Mouse (Mus musculus) macrophage (primary cell): ENCODE results near the gene Troap. TPM values are rescaled to one million over a fixed set of nuclear protein-coding genes. Genes with fewer than 3 reads are reported as not detected.
A peak's percentile ranks its signal among the peaks of the same experiment; 100 is the strongest.

Experiments
- H3K27ac ChIP-seq: fragments of 350-480 bp; formaldehyde crosslinking; 2 replicates; pipeline ENCODE4 v1.9.0; 2021
- H3K36me3 ChIP-seq: fragments of 350-480 bp; formaldehyde crosslinking; 2 replicates; pipeline ENCODE4 v1.9.0; 2021; ENCODE audit errors: inconsistent target
- H3K4me3 ChIP-seq: fragments of 350-480 bp; formaldehyde crosslinking; 2 replicates; pipeline ENCODE4 v1.9.0; 2021; ENCODE audit errors: inconsistent target
- H3K79me2 ChIP-seq: fragments of 350-480 bp; formaldehyde crosslinking; 2 replicates; pipeline ENCODE4 v1.9.0; 2021; ENCODE audit errors: inconsistent target
- WGBS: methylation state at CpG from one replicate; pipeline ENCODE4 v1.1.7; 2026; ENCODE audit warnings: inconsistent platforms; ENCODE audit not compliant: missing documents; 5-methylcytosine and 5-hydroxymethylcytosine counted together
- polyA plus RNA-seq: library from polyadenylated mRNA; stranded (reverse); fragments of 250-400 nt; gene quantifications from 3 replicates; pipeline ENCODE4 v1.2.4, GENCODE M21; 2018; ENCODE audit warnings: inconsistent platforms

The Troap gene
- polyA plus RNA-seq, 1 experiment from 2014 or later, result 2.4 TPM

- H3K27ac ChIP-seq, result no peak overlapping the region
Measured at GRCm38 (mm10) chr15:99105238-99105637, 30.9 kb downstream of the Troap start.

DNA sequence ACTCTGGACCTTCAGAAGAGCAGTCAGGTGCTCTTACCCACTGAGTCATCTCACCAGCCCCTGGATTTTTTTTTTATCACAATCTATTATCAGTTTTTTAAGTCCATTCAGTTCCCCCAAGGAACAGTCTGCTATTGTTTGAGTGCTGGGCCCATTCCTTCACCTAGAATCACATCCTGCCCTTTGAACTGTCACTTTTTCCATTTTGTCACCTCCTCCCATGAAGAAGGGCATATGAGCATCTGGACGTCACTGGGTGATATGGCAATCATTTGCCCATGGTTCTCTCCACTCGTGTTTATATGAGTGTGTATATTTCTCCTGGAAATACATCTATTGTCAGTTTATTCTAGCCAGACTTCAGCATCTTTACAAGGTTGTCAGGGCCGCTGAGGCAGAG, 33.5 kb downstream of the Troap start:
- 89% methylated on average over 3 of the region's 3 CpGs for WGBS
- Histone ChIP-seq H3K79me2 (no peaks in the 10 kb centered on the region), H3K36me3 (no peaks in the 10 kb centered on the region)

More at GRCm38 (mm10) chr15:99105238-99105637, 30.9 kb downstream of the Troap start:
- Histone ChIP-seq H3K79me2 (no peaks in the 10 kb centered on the region), H3K4me3 (no peak overlapping the region), H3K36me3 (no peaks in the 10 kb centered on the region)
- WGBS, result 39% methylated on average over 7 of the region's 7 CpGs

DNA sequence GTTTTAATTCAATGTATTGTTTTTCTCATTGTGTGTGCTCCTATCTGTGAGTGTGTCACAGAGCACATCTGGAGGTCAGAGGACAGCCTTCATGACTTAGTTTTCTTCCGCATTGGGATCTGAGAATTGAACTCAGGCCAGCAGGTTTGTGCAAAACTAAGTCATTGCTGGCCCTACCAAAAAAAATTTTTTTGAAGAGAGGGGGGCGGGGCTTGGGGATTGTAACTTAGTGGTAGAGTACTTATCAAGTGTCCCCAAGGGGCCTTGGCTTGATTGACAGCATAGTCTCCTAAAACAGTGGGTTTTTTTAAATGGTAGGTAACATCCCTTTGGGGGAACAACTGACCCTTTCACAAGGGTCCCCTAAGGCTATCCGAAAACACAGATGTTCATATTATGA, 36.8 kb downstream of the Troap start:
- no peak overlapping the region for H3K27ac ChIP-seq
- 84% methylated on average over 3 of the region's 3 CpGs for WGBS
- no peaks in the 10 kb centered on the region for H3K36me3 ChIP-seq
- no peak overlapping the region for H3K4me3 ChIP-seq
- no peaks in the 10 kb centered on the region for H3K79me2 ChIP-seq

More for the DNA sequence above, 33.5 kb downstream of the Troap start:
- Histone ChIP-seq H3K4me3 (no peak overlapping the region), H3K27ac (no peak overlapping the region)

GRCm38 (mm10) chr15:99111809-99112208, 37.4 kb downstream of the Troap start:
- Histone ChIP-seq H3K36me3 (no peaks in the 10 kb centered on the region), H3K79me2 (no peaks in the 10 kb centered on the region), H3K4me3 (no peak overlapping the region), H3K27ac (no peak overlapping the region)
- WGBS, result 79% methylated on average over 4 of the region's 4 CpGs

GRCm38 (mm10) chr15:99112843-99113395, 38.5 kb downstream of the Troap start:
- Histone ChIP-seq H3K79me2 (no peaks in the 10 kb centered on the region), H3K4me3 (no peak overlapping the region), H3K36me3 (no peaks in the 10 kb centered on the region), H3K27ac (no peak overlapping the region)
- WGBS, result 76% methylated on average over 10 of the region's 11 CpGs

DNA sequence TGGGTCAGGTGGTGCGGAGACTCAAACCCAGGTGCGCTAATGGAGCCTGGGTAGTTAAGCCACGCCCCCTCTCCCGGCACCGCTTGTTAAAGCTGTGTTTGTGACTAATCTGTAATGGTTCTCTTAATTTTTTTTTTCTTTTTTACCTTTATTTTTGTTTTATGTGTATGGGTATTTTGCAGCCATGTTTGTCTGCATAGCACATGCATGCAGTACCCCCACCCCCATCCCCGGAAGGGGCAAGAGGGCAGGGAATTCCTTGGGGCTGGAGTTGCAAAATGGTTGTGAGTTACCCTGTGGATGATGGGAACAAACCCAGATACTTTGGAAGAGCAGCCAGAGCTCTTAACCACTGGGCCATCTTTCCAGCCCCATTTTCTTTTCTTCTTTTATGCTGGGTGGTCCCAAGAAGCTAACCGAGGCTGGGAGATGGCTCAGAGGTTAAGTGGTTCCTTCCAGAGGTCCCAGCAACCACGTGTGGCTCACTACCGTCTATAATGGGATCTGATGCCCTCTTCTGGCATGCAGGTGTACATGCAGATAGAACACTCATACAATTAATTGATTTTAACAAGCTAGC, 39.1 kb downstream of the Troap start:
- no peak overlapping the region for H3K27ac ChIP-seq
- no peaks in the 10 kb centered on the region for H3K79me2 ChIP-seq
- H3K36me3 ChIP-seq, result no peaks in the 10 kb centered on the region
- WGBS, result 10% methylated on average over 6 of the region's 9 CpGs
- no peak overlapping the region for H3K4me3 ChIP-seq

DNA sequence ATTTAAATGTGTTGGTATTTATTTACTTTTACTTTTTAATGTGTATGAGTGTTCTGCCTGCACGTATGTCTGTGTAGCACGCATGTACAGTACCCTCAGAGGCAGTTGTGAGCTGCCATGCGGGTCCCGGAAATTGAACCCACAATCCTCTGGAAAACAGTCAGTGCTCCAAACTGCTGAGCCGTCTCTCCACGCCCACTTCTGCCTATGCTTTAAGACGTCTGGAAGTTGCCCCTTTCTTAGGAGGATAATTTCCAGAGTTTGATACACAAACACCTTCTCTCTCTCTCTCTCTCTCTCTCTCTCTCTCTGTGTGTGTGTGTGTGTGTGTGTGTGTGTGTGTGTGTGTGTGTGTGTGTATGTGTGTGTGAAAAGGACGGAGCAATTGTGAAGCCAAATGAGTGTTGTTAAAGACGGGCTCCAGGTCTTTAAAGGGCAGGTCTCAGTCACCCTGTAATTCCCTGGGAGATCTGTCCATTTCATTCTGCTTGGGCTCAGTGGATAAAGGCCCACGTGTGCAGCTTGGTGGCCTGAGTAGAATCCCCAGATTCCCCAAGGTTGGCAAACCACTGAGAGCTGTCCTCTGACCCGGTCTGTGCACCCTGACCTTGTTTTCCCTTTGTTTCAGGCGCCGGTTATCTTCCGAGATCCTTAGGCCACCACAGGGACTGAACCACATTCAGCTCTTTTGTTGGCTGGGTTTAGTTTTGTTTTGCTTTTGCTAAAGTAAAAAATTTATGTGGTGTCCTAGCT, 40.1 kb downstream of the Troap start:
- Histone ChIP-seq H3K4me3 (no peak overlapping the region), H3K27ac (no peak overlapping the region), H3K36me3 (no peaks in the 10 kb centered on the region), H3K79me2 (no peaks in the 10 kb centered on the region)
- 78% methylated on average over 13 of the region's 14 CpGs for WGBS

DNA sequence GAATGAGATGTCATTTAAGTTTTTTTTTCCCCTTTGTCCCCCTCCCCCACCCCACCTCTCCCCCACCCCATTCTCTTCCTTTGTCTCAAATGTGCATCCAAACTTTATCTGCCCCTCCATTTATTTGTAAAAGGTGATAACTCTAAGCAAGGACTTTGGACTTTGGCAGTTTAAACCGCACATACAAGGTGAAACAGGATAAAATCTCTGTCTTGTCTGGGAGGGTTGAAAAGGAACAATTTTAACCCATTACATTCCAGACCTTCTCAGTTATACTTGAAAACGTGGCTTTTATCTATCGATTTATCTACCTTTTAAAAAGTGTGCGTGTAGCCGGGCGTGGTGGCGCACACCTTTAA, 40.7 kb downstream of the Troap start:
- 91% methylated on average over 3 of the region's 7 CpGs for WGBS
- no peak overlapping the region for H3K27ac ChIP-seq
- no peaks in the 10 kb centered on the region for H3K79me2 ChIP-seq

DNA sequence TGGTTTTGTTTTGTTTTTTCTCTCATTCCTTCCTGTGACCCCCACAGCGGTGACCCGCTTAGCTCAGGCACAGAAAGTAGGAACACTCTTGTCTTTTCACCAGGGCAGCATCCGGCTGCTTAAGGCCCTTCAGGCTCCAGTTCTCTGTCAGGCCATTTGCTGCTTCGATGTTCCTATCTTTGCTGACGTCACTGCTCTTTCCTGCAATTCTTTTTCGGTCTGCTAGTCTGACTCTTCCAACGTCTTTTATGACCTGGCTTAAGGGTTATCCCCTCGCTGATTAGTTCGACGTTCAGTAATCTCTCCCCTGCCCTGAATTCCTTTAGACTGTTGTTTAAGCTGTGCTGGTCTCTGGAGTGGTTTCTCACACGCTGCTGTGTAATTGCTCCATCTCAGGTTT, 42.2 kb downstream of the Troap start:
- Histone ChIP-seq H3K79me2 (no peaks in the 10 kb centered on the region), H3K4me3 (no peak overlapping the region), H3K27ac (no peak overlapping the region), H3K36me3 (no peaks in the 10 kb centered on the region)
- whole genome bisulfite sequencing, result 40% methylated on average over 11 of the region's 11 CpGs

More for the DNA sequence above, 40.7 kb downstream of the Troap start:
- Histone ChIP-seq H3K4me3 (no peak overlapping the region), H3K36me3 (no peaks in the 10 kb centered on the region)

- Histone ChIP-seq H3K79me2 (no peaks in the 10 kb centered on the region), H3K27ac (no peak overlapping the region), H3K4me3 (no peak overlapping the region), H3K36me3 (no peaks in the 10 kb centered on the region)
- 2% methylated on average over 5 of the region's 11 CpGs for WGBS
Measured at GRCm38 (mm10) chr15:99120814-99121213, 46.4 kb downstream of the Troap start.

GRCm38 (mm10) chr15:99122642-99123041, 48.3 kb downstream of the Troap start:
- 27% methylated on average over 2 of the region's 2 CpGs for WGBS
- Histone ChIP-seq H3K4me3 (no peak overlapping the region), H3K27ac (peak overlapping the region; percentile 43), H3K79me2 (no peaks in the 10 kb centered on the region), H3K36me3 (no peaks in the 10 kb centered on the region)

DNA sequence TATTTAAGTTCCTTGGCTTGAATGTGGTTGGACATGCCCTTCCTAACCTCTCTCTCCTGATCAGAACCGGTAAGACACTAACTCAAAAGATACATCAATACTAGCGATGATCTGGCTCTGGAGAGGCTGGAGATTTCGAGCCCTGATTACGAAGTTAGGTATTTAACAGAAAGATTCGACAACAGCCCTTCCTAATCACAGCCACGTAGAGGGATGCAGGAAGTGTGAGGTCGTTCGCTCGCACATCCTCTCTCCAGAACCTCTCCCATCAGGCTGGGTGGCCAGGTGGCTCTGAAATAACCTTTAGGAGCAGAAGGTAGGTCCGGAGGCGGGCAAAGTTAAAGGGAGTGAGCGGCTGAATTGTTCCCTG, 51.3 kb downstream of the Troap start, which contains the start of gene Spats2:
Spats2 (plus strand) TSS at position 206 of the 370 bp plus-strand sequence.
- Histone ChIP-seq H3K4me3 (peak within 1 kb of the TSS; percentile 43), H3K79me2 (no peaks in the 10 kb centered on the region), H3K27ac (no peak within 1 kb of the TSS), H3K36me3 (no peaks in the 10 kb centered on the region)
- 18% methylated on average over 12 of the region's 12 CpGs for WGBS

GRCm38 (mm10) chr15:99126081-99126815, 51.9 kb downstream of the Troap start:
- no peaks in the 10 kb centered on the region for H3K36me3 ChIP-seq
- H3K4me3 ChIP-seq, result peak overlapping the region; percentile 32
- 1% methylated on average over 88 of the region's 115 CpGs for WGBS
- H3K27ac ChIP-seq, result no peak overlapping the region
- no peaks in the 10 kb centered on the region for H3K79me2 ChIP-seq

DNA sequence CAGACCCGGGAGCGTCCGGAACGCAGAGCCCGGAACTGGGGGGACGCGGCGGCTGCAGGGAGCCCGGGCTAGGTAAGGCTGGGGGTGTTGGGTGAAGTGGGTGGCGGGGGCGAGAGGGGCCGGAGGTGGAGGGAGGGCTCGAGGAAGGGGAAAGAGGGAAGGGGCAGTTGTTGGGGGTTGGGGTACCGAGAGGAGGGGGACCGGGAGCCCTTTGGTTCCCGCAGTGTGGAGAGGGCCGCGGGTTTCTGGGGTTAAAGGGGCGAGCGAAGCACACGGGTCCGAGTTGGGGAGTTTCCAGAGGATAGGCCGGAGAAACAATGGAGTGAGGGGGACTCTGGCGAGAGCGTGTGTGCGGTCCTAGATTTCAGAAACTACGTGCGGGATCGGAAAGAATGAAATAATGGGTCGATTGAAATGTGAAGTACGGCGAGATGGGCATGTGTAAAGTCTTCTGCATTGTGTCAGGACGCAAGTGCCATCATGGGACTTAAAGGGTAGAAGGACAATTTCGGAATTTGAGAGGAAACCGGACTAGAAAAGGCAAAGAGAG, 52.5 kb downstream of the Troap start:
- Histone ChIP-seq H3K4me3 (peak overlapping the region; percentile 43), H3K27ac (no peak overlapping the region), H3K79me2 (no peaks in the 10 kb centered on the region), H3K36me3 (no peaks in the 10 kb centered on the region)
- WGBS, result 13% methylated on average over 27 of the region's 35 CpGs
